Mouse (Mus musculus) CH12F3 (cell line): Measurements from ENCODE around the gene Cyb561a3.
"Not testable (repeated sequence)": the region's sequence is repeated elsewhere in the genome, so short reads cannot be mapped to it uniquely, and the experiment has no call there.

Source experiments
- in situ Hi-C: fragments of 300-500 bp; cut with MboI; formaldehyde crosslinking; loops from 2 replicates; pipeline ENCODE4 v1.14.3; 2020; ENCODE audit warnings: low sequenced_read_pairs

Gene Cyb561a3

GRCm38 (mm10) chr19:10576690-10577561 lies at the start of gene Cyb561a3, which contains the start of gene Tmem138:
Gene Cyb561a3, plus strand, starts transcription at chr19:10577172.
Gene Tmem138, minus strand, starts transcription at chr19:10577362.
- in situ Hi-C loops: no loop called here

DNA sequence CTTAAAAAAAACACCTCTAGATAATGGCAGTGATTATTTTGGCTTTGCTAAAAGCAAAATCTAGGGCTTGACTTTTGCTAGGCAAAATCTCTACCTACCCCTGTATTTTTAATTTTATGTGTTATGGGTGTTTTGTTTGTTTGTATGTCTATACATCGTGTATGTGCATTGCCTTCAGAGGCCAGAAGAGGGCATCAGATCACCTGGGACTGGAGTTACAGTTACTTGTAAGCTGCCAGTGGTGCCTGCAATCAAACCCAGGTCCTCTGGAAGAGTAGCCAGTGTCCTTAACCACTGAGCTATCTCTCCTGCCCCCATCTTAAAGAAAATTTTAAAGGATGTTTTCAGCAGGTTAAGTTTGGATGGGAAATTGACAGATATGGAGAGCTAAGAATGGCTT lies 46.9 kb upstream of the Cyb561a3 start:
- in situ Hi-C loops: no loop called here

GRCm38 (mm10) chr19:10539454-10539853 lies 37.5 kb upstream of the Cyb561a3 start:
- in situ Hi-C loops: no loop called here

GRCm38 (mm10) chr19:10555624-10556510 lies 21.1 kb upstream of the Cyb561a3 start, which contains the start of gene Tmem216:
Gene Tmem216, minus strand, starts transcription at chr19:10556238.
- in situ Hi-C loops: no loop called here

GRCm38 (mm10) chr19:10557001-10557400 lies 20.0 kb upstream of the Cyb561a3 start:
- in situ Hi-C loops: no loop called here

DNA sequence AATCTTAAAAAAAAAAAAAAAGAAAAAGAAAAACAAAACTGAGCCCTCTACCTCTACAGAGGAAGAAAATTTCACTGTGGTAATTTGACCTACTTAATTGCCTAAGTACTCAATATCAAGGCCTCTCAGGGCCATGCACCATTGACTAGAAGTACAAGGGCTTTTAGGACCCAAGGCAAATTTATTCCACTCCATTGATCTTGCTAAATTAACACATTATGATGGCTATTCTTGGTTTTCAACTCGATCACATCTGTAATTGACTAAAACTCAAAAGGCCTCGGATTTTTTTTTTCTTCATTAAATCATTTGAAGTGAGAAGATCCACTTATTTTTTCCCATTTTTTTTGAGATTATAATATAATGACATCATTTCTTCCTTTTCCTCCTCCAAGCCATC lies 19.5 kb upstream of the Cyb561a3 start:
- in situ Hi-C loops: no loop called here

DNA sequence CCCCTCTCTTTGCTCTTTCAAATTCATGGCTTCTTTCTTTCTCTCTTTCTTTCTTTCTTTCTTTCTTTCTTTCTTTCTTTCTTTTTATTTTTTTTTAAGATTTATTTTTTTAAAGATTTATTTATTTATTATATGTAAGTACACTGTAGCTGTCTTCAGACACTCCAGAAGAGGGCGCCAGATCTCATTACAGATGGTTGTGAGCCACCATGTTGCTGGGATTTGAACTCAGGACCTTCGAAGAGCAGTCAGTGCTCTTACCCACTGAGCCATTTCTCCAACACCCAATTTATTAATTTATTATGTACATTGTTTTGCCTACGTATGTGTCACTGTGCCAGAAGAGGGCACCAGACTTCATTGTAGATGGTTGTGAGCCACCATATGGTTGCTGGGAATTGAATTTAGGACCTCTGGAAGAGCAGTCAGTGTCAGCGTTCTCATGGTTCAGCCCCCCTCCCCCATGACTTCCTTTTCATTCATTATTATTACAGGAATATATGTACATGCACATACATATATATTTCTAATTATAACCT lies 19.1 kb upstream of the Cyb561a3 start:
- in situ Hi-C loops: not testable (repeated sequence)

- in situ Hi-C loops: no loop called here
Observed at GRCm38 (mm10) chr19:10560108-10560507, 16.9 kb upstream of the Cyb561a3 start.

DNA sequence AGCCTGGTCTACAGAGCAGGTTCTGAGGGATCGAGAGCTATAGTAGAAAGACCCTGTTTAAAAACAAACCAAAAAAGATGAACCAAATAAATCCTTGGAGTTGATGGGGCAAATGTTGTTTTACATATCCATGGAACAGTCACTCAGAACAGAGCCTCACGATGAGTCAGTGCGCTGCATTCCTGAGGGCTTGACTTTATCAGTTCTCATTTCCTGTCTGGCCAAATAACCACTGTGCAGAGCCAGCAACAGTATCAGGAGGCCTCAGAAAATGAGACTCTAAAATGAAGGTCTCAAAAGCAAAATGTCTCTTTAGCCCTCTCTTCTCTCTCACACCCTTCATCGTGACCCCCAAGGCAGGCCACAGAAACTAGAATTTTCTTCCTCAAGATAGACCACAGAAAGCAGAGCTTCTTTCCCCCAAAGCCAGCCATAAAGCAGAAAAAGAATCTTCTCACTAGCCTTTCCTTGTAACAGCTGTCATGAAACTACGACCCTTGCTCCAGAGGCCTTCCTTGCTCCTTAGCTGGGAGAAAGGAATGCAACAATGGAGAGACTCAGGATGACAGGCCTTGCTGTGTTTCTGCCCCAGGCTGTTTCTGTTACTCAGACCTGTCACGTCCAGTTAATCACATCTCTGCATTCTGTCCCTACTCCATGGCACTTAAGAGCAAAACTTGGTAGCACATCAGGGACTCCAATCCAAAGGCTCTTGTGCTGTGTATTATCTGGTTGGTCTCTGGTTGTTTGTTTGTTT lies 15.2 kb upstream of the Cyb561a3 start:
- in situ Hi-C loops: no loop called here

- in situ Hi-C loops: no loop called here
Observed at GRCm38 (mm10) chr19:10562351-10562750, 14.6 kb upstream of the Cyb561a3 start.

DNA sequence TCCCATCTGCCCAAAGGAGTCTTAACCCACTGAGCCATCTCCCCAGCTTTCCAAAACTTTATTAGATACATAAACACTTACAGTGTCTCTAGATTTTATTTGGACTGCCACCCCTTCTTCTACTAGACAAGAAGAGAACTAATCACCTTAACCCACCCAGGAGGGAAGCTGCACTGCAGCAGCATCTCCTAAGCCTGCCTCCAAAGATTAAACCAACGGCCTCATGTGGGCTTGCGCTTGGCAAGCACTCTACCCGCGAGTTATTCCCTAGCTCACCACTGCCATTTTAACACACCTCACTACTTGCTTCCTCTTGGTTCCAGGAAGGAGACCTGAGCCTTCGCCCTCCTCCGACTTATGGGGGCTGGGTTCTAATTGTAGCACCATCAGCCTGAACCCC lies 12.7 kb upstream of the Cyb561a3 start:
- in situ Hi-C loops: no loop called here

GRCm38 (mm10) chr19:10565217-10565616 lies 11.8 kb upstream of the Cyb561a3 start:
- in situ Hi-C loops: no loop called here

- in situ Hi-C loops: no loop called here
Observed at GRCm38 (mm10) chr19:10569627-10570026, 7.3 kb upstream of the Cyb561a3 start.

DNA sequence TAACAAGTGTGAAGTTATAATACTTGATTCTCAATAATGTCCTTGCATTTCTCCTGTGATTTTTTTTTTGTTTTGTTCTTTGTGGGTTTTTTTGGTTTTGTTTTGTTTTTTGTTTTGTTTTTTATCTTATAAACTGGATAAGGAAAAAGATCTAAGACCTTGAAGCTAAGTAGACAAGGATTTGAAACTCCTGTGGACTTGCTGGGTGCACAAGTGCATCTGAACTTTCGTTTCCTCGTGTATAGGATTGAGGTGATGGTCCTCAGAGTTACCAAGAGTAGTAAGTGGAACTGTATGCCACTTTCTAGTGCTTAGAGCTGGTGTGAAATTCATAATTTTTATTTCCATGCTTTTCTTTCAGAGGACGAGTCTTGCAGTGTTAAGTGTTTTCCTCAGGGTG lies 3.1 kb downstream of the Cyb561a3 start:
- in situ Hi-C loops: no loop called here

GRCm38 (mm10) chr19:10580761-10581160 lies 3.8 kb downstream of the Cyb561a3 start:
- in situ Hi-C loops: no loop called here

- in situ Hi-C loops: no loop called here
Observed at GRCm38 (mm10) chr19:10581984-10582383, 5.0 kb downstream of the Cyb561a3 start.

- in situ Hi-C loops: no loop called here
Observed at GRCm38 (mm10) chr19:10583550-10584146, 6.7 kb downstream of the Cyb561a3 start.

DNA sequence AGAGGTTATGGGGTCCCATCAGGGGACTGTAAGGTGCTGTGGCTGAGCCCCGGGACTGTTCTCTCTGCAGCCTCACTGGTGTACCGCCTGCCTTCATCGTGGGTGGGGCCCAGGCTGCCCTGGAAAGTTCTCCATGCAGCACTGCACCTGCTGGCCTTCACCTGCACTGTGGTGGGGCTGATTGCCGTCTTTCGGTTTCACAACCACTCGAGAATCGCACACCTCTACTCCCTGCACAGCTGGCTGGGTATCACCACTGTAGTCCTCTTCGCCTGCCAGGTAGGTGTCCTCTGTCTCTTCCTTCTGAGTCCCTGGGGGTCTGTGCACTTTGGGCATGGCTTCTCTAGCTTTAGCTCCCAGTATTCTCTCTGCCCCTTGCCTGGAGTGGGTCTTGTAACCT lies 8.1 kb downstream of the Cyb561a3 start:
- in situ Hi-C loops: no loop called here

DNA sequence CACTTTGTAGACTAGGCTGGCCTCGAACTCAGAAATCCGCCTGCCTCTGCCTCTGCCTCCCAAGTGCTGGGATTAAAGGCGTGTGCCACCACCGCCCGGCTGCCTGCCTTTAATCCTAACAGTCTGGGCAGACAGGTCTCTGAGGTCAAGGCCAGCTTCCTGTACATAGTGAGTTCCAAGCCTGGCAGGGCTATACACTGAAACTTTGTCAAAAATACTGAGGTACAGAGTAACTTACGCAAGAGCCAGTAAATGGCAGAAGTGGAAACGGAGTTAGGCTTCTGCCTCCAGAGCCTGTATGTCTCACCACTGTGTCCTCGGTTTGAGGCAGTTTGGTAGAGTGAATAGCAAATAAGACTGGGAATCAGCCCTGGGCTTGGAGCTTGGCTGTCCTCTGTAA lies 10.3 kb downstream of the Cyb561a3 start:
- in situ Hi-C loops: no loop called here
